Mouse (Mus musculus) right cerebral cortex, adult 2 months (tissue): ENCODE results near the gene Klc4.

Source experiments
- DNase-seq, 2 experiments: peaks; one replicate each; pipeline ENCODE4 v3.0.0; 2021 to 2022; ENCODE audit warnings: low spot score in 2 of 2

Klc4 gene

DNA sequence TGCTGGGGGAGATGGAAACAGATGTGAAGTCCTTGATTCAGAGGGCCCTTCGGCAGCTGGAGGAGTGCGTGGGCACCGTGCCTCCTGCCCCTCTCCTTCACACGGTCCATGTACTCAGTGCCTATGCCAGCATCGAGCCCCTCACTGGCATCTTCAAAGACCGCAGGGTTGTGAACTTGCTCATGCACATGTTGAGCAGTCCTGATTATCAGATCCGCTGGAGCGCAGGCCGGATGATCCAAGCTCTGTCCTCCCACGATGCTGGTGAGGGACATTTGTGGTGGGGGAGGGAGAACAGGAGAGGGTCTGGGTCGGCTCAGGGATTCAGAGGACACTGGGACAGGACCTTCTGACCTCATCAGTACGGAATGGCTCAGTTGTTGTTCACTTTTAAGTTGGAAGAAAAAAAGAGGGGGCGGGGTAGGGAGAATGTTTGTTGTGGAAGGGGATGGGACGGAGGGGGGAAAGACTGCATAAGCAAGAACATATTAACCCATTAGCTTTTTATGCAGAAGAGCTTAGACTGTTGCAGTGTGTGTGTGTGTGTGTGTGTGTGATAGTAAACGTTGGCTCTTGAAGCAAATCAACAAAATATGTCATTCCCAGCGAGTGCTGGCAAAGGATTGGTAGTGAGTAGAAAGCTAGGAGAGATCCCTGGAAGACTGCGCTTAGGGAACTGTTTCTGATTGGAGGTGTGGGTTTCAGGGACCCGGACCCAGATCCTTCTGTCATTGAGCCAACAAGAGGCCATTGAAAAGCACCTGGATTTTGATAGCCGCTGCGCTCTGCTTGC, 6.1 kb upstream of the Klc4 start:
- DNase-seq, result no peak

DNA sequence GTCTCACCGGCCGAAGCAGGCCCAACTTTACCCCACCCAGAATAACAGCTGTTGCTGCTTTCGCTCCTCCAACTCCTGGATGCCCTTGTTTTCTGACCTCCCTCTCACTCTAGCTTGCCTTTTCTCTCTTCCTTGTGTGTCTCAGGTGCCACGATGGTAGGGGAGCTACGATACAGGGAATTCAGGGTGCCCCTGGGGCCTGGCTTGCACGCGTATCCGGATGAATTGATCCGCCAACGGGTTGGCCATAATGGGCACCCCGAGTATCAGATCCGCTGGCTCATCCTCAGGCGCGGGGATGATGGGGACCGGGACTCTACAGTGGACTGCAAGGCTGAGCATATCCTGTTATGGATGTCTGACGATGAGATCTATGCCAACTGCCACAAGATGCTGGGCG, 5.5 kb upstream of the Klc4 start:
- DNase-seq, result no peak

DNA sequence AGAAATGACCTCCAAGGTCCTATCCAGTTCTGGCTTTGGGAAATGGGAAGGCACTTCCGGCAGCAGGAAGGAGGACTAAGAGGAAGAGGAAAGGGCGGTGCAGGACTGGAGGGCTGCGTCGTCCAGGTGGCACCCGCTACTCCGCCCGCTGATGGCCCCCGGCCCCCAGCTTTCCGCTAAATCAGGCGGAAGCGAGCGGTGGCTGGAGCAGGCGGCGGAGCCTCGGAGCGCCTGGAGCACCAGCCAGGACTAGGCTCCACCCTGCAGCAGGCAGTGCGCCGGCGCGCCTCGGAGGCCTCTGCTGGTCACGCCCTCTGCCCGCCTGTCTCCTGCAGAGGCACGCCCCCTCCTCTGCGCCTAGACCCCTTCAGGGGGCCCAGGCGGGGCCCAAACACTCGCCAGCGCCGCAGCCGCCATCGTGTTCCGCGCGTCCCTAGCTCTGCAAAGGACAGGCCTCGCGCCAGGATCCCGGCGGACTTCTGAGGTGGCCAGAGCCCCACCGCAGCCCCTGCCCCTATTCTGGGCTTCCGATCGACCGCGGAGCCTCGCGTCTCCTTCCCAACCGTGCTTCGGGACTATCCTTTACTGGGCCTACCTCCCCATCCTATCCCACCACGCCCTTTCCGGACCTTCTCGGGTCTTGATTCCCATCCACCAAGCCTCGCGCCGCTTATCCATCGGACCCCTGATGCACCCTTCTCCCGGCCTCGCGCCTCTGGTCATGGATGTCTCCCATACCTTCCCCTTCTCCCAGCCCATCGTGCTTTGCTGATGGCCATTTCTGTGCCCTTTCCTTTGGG, 4.6 kb upstream of the Klc4 start, which contains the start of gene Cul7:
Cul7 (plus strand) TSS at position 106 of the 800 bp plus-strand sequence.
- peak; percentile 87 to 89 for DNase-seq

DNA sequence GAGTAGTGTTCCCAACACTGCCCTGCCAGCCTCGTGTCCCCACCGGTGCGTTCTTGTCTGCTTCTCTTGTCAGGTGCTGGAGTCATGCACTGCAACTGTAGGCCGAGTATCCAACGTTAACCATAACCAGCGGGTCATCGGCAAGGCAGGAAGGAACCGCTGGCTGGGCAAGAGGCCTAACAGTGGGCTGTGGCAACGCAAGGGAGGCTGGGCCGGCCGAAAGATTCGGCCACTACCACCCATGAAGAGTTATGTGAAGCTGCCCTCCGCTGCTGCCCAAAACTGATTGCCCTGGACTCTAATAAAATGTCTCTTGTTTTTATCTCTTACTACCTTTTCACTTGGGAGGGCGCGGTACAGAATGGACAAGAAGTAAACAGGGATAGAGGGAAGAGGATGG, 4.0 kb upstream of the Klc4 start:
- no peak for DNase-seq

DNA sequence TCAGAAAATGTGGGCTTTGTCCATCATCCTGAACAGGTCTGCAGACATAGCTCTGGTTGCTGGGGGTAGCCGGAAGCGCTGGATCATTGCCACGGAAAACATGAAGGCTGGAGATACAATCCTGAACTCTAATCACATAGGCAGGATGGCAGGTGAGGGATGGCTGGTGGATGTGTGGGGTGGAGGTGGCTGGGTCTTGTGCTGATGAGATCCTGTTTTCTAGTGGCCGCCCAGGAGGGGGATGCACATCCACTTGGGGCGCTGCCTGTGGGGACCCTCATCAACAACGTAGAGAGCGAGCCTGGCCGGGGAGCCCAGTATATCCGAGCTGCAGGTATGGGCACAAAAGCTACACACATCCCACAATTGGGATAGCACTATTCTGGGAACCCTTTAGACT, 2.6 kb upstream of the Klc4 start:
- no peak for DNase-seq

DNA sequence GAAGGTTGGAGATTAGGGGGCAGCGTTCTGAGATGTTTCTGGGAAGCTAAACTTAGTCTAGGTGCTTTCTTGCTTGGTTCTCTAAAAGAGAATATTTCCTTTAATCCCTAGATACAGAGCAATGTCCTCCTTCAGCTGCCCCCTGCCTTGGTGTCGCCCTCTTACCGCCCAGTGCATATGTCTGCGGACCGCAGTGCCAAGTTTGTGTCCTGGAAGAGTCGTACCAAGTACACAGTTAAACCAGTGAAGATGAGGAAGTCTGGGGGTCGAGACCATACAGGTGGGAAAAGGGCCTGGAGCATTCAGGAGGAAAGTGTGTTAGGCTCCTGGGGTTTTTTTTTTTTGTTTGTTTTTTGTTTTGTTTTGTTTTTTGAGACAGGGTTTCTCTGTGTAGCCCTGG, 1.5 kb upstream of the Klc4 start:
- DNase-seq, result no peak

DNA sequence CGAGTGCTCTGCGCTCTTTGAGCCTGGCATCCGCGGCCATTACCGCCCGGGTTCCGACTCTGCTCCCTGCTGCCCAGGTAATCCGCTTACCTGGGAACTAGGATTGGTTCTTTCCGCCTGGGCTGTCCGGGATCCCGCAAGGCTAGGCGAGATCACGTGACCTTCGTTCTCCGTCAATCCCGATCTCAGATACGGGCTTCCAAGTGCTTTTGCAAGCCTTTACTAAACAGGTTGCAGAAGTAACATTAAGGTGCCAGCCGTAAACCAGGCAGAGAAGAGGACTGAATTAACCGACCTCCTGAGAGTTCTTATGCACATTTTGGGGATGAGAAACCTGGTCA, 470 bp upstream of the Klc4 start:
- no peak for DNase-seq

DNA sequence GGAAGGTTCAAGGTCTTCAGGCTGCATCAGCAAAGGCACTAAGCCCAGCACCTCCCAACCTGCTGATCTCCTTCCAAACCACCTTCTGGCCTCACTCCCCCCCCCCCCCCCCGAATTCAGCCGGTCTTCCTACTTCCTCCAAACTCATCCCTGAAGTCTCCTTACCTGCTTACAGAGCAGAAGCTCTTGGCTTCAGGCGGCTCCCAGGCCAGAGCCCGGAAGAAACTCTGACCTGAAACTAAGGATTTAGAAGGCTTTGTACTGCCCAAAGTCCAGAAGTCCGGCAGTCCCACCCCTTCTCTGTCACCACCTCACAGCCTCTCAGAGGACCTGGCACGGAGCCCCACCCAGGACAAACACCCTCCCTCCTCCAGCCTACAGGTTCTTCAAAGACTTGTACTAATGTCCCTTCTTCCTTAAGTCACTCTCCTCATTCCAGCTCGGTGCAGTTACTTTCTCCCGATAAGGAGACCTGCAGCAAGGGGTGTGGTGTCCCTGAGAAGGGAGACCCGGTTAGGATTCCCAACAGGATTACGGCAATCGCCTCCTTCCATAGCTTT, 826 bp downstream of the Klc4 start:
- DNase-seq, result no peak

DNA sequence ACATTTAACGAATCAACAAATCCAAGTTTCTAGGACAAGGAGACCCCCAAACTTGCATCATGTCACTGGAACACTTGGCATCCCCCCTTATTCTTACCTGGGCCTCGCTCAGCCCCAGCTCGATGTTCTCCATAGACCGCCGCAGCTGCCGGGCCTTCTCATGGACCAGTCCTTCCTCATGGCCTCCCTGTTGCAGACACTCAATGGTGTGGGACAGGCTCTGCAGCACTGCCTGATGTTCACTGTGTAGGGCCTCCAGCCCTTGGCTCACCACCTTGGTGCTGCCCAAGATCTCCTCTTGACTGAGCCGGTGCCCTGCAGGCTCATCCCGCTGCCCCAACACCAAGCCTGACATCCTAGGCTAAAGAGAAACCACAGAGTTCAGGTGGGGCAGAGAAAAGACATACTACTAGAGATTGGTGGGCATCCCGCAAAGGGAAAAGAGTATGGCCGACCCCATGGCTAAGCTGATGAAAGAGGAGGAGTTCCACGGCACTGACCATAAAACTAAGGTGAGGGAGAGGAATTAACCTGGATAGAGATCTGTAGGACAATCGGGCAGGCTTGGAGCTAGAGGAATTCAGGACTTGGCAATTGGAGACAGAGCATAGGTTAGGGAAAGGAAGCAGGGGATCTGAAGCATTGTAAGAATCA, 1.5 kb downstream of the Klc4 start:
- DNase-seq, result no peak

DNA sequence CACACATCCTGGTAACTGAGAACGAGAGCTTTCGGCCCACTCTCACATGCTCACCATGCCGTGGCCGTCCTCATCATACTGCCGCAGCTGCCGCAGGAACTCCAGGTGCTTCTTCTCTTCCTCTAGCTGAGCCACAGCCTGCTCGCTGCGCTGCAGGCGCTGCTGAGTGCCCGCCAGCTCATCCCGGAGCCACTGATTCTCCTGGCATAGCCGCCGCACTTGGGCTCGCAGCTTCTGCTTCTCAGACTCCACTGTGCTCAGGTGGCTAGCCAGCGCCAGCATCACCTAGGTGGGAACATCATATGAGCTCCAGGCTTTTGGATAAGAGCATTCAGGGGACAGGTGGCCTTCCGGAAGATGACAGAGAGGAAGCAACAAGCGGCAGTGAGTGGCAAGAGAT, 3.8 kb downstream of the Klc4 start:
- DNase-seq, result no peak

DNA sequence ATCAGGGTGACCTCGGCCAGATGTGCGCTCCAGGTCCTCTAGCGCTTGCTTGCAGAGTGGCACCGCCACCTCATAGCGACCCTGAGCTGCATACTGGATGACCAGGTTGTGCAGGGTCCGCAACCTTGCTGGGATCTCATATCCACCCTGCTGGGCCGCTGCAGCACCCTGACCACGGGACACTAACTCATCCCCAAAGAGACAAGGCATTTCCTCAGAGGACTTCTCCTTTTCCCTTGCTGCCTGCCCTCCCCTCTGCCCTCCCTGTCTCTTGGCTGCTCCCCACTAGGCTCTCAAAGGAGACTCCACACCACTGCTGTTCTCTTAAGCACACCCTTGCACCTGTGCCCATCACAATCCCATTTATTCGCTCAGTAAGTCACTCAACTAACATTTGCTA, 5.9 kb downstream of the Klc4 start:
- DNase-seq, result no peak

DNA sequence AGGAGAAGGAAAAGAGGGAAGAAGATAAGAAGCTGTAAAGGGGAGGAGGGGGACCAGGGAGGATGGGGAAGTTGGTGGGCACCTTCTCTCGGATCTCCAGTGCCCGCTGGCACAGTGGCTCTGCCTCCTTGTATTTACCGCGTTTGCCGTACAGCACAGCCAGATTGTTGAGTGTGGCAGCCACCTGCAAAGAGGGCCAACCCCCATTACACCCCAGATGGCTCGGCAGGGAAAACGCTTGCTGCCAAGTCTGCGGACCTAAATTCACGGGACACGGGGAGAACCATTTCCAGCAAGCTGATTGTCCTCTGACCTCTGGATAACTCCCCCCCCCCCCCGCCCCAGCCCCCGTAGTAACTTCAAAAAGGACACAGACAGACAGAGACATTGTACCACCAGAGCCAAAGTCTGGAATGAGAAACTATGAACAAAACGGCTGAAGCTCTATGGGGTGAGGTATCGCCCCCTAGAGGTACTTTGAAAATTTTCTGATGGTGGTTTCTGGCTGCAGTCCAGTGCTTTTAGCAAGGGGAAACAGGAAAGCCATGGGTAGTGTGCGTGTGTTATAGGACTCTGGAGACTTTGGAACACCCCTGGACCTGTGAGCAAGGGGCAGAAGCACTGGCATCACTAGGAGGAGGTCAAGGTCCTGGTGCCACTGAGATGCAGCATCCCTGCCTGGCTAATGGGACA, 8.8 kb downstream of the Klc4 start:
- DNase-seq, result peak; percentile 72 to 74

DNA sequence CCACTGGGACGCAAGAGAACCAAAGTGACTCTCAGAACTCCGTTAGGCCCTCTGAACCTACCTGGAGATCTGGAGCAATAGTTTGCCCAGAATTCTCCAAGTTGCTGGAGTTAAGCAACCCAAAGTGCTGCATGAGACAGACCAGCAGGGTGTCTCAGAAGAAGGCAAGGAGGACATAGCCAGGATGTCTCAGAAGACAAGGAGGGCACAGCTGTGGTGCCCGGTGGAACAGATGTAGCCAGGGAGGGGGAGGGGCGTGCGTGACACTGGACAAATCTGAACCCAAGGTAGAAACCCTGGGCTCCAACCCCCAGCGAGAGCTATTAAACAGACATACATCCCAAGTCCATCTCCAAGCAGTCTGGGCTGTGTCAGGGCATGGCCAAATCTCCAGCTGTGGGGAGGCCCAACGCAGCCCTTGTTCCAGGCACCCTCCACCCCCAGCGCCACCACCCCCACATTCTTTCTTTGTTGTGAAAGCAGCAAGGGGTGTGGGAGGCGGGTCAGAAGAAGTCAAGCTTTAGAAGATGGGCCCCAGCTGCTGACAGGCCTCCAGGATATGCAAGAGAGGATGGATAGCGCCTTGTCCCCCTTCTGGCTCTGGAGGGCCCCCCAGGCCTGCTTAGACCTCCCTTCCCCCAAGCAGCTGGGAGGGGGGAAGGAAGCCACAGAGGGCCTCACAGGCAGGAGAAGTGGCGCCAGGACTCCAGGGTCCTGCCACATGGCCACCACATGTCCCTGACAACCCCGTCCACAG, 16.0 kb downstream of the Klc4 start:
- no peak for DNase-seq

DNA sequence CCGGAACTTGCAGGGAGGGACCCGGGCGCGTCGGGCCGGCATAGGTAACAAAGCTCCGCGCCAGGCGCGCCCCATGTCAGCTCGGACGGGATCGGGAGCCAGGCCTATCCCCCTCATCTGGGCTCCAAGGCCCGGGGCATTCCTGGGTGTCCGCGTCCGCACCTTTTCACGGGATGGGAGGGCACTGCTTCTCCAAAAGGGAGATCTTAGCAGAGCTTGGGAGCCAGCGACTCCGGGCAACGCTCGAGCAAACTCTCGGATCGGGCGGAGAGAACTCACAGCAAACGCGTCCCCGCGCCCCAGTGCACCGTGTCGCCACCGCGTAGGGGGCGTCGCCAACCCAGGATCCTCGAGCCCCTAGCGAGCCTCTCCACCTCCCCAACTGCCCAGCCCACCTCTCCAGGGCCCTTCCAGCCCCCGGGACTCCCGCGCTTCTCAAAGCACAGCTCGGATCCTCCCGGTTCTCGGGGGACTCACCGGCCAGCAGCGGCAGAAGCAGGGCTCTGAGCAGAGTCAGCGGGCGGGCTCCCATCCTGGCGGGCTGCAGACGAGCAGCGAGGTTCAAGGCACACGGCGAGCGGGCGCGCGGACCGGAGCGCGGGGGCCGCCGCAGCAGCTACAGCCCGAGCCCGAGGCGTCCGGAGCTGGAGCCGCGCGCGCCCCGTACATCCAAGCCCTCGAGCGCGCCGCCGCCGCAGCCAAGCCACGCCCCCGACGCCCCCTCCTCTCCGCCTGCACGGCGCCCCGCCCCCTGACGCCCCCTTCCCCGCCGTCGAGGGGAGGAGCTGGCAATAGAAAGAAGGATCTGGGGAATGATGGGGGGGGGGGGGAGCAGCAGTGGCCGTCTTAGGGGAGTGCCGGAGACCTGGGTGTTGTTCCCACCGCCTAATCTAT, 16.8 kb downstream of the Klc4 start, which contains the start of gene Ptk7:
Ptk7 (minus strand) TSS at position 714 of the 894 bp plus-strand sequence.
- DNase-seq, result peak; percentile 61 to 62

DNA sequence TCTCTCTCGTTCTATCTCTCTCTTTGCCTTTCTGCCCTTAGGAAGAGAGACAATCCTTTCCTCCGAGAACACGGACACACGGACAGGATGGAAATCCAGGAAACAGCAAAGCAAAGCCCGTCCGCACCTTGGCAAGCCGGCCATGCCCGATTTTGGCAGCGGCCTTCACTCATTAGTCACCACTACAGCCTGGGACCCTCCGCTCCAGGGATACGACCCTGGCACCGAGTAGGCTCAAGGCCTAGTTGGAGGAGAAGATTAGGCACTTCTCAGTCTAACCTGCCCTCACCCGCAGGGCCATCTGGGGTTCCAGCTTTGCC, 17.4 kb downstream of the Klc4 start:
- DNase-seq, result no peak

DNA sequence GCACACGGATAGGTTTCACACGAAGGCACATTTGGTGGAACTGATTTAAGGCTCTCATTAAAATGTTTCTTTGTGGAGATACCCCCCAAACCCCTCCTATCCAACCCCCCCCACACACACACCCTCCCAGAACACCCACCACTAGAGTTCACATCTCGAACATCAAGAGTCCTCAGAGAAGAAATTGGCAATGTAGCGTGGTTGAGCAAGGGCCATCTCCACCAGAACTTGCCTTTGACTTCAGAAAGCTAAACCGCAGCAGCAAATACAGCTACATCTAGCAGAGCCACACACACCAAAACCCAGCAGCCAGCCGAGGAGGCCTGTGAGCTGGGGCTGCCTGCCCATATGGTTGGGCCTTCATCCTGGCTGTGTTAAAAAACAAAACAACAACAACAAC, 18.4 kb downstream of the Klc4 start:
- DNase-seq, result no peak

DNA sequence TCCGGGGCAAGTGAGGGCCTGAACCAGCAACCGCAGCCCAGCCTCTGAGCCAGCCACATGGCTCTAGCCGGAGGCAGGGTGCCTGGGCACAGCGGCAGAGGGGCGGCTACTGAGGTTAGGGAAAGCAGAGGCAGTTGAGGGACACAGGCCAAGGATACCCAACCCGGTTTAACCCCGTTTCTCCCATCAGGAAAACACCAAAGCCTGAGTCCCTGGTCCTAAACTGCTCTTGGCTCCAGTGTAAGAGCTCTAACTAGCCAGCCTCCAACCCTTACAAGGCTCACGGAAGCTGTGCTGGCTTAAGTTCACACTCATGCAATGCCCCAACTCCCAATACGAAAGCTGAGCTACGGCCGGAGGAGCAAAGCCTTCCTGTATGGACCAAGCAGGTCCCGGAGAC, 21.2 kb downstream of the Klc4 start:
- DNase-seq, result no peak

DNA sequence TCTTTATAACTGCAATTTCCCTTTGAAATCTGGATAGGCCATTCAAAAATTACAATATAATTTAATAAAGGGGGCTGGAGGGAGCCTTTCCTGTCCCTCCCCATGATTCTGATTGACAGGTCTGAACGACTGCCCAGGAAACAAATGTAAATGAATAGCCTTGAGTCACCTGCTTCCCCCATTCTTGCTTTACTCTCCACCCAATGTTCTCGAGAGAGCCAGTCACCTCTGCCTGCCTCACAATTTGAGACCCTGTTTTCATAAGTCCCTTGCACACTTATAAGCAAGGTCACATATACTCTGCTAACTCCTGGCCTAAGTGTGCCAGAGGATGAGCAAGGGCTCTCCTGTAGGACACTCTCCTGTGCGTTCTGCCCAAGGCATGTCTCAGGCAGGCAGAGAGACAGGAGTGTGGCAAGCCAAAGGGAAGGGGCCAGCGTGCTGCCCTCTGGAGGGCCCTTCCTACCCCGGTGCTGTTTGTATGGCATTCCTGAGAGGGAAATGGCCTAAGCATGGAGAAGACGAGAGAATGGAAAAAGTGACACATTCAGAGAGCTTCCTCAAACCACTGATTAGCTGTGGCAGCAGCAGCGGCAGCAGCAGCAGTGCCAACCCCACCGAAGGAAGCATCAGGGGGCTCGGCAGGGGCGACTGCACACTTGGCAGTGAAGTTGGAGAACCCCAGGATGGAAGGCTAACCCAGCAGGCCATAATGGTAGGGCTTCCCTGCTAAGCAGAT, 21.8 kb downstream of the Klc4 start:
- DNase-seq, result no peak

DNA sequence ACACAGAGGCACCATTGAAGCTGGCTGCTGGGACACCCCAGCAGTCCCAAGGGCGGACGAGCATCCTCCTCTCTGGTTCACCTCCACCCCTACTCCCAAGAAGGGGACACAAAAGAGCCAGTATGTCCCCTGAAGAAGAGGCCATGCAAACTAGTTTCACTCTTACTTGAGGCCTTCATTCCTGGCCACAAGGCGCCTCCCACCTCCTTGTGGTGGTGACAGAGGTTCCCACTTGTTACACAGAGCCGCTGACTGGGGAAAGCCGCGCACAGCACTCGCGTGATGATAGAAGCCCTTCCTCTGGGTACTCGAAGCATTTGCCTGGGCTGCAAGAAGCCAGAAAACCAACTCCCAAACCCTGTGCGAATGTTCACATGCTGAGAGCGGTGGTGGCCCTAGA, 23.6 kb downstream of the Klc4 start:
- no peak for DNase-seq
